Mouse (Mus musculus): ENCODE results near the gene Lce1j.
"Not testable (repeated sequence)": the region's sequence is repeated elsewhere in the genome, so short reads cannot be mapped to it uniquely, and the experiment has no call there.

Gene Lce1j

DNA sequence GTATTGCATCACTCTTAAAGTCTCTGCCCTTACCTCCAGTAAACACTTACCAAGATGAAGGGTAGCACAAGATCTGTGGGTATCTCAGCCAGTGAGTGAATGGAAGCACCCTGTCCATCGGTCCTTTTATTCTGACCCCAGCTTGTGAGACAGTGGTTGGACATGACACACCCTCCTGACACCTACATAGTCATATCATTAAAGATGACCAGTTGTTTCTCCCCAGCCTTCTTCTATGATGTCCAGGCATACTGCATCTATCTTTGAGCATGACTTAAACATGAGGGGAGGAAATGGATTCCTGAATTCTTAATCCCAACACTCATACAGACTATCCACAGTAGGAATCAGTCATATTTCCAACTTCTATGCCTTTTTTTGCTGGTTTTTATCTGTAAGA lies at the start of gene Lce1j:
TSS of gene Lce1j (minus strand) at position 101 of the 400 bp plus-strand sequence.
- no peak for DNase-seq

DNA sequence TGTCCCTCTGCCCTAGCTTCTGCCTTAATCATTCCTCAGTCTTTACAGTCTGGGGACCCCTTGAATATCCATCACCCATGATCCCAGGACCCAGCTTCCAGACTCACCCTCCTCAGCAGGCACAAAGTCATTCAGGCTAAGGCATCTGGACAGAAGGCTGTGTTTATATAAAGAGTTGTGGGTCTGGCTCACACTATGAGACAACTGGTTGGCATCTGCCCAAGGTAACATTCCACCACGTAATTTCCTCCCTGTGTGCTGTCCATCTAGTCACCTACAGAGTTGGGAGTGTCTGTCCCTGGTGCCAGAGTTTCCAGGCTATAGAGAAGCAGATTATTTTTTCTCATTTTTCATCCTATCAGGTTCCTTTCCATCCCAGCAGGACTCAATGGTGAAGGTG lies 36.8 kb upstream of the Lce1j start, which contains the start of gene Kprp:
TSS of gene Kprp (minus strand) at position 140 of the 400 bp plus-strand sequence.
- DNase-seq: no peak

DNA sequence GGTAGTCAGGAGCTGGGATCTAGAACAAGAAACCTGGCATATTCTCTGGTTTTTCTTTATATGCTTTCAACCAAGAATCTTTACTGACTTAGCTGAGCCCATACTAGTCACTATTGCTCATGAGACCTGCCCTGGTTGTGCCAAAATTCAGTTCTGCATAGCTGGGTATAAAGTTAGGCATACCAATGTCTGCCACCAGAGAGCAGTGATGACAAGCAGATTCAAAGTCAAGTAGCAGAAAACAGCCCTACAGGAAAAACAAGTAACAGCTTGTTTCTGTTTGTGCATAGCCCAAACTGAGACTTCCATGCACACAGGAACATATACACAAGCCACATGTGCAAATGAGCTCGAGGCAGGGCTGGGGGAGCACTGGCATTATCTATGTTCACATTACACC lies 35.5 kb upstream of the Lce1j start:
- no peak for DNase-seq

- not testable (repeated sequence) for DNase-seq
These were observed 25.7 kb upstream of the Lce1j start for GRCm38 (mm10) chr3:92816036-92816435.

DNA sequence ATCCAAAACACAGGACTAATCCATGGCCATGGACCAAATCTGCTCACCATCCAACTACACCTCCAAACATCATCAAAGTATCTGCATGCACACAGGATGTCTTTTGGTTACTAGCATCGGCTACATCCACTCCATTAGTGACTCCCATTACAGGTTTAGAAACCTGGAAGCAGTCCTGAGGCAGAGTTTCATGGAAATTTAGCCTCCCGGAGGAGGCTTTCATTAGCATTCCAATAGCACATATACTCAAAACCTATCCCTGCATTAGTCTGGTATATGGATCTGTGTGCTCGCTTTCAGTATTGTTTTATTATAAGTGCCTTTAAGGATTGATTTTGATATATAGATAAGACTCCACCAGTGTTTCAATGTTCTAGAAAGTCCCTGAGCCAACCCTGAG lies 25.3 kb upstream of the Lce1j start:
- DNase-seq: no peak

DNA sequence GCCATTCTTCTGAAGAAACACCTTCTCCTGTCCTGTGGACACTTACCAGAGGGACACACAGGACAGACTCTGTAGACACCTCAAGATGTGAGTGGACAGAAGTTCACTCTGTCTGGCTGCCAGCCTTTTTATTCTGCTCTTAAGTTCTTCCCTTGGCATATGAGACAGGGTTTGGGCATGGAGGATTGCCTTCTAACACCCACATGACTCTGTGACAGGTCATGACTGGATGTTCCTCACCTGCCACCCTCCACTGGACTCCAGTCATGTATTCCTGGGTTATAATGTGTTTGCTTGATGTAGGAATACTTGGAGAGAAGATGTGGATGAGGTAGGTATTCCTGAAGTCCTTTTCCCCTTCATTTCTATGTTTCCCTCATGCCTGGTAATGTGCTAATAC lies 17.5 kb upstream of the Lce1j start, which contains the start of gene Lce1k:
TSS of gene Lce1k (minus strand) at position 101 of the 400 bp plus-strand sequence.
- DNase-seq: no peak

- DNase-seq: no peak
These were observed 11.5 kb downstream of the Lce1j start, which contains the start of gene Lce1i for GRCm38 (mm10) chr3:92778799-92779198. Lce1i (minus strand) TSS chr3:92778899.

DNA sequence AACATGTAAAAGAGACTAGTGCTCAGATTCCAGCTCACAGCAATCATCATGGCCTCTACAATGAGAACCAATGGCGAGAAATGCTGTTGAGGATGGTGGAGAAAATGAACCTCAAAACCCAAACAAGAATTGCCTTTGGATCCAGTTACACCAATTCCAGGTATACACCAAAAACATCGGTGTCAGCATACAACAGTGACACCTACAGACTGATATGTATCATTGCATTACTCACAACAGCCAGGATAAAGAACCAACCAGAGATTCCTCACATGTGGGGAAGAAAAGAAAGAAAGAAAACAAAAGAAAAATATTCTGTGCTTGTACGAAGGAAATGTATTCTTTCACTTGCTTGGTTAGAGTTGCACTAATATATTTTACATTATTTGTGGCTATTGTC lies 18.7 kb downstream of the Lce1j start:
- no peak for DNase-seq

DNA sequence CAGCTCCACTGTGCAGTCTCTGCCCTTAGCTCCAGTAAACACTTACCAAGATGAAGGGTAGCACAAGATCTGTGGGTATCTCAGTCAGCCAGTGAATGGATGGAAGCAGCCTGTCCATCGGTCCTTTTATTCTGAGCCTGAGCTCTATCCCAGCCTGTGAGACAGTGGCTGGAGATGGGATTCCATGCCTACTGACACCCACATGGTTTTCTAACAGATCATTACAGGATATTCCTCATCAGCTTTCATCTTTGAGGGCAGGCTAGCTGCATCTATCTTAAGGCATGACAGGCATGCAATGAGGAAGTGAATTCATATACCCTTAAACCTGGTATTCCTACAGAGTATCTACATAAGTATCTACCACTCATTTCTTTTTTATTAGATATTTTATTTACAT lies 25.3 kb downstream of the Lce1j start, which contains the start of gene Lce1h:
TSS of gene Lce1h (minus strand) at position 101 of the 400 bp plus-strand sequence.
- DNase-seq: no peak

DNA sequence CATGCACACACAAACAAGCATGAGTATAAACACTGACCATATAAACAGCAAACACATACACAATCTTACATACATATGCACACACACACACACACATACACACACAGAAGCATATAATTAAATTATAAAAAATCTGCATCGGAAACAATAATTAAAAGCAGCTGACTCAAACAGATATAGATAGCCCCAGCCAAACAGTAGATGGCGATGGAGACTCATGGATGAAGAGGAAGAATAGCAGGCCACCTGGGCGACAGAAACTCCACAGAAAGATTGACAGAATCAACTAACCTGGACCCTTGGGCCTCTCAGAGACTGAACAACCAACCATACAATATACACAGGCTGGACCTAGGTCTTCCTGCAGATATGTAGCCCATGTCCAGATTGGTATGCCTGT lies 37.1 kb downstream of the Lce1j start:
- DNase-seq: no peak

DNA sequence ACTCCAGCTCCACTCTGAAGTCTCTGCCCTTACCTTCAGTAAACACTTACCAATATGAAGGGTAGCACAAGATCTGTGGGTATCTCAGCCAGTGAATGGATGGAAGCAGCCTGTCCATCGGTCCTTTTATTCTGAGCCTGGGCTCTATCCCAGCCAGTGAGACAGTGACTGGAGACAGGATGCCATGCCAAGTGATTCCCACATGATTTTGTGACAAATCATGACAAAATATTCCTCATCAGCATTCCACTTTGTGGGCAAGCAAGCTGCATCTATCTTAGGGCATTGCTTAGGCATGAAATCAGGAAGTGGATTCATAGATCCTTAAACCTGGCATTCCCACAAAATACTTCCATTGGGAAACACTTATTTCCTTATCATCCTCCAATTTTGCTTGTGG lies 38.1 kb downstream of the Lce1j start, which contains the start of gene Lce1g:
TSS of gene Lce1g (minus strand) at position 101 of the 400 bp plus-strand sequence.
- no peak for DNase-seq

DNA sequence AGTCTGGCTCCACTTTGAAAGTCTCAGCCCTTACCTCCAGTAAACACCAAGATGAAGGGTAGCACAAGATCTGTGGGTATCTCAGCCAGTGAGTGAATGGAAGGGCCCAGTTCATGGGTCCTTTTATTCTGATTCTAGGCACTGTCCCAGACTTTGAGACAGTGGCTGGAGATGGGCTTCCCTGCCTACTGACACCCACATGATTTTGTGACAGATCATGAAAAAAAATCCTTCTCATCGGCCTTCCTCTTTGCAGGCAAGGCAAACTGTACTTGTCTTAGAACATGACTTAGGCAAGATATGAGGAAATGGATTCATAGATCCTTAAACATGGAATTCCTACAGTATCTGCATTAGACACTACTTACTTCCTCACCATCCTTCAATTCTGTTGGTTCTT lies 51.3 kb downstream of the Lce1j start, which contains the start of gene Gm38119:
TSS of gene Gm38119 (minus strand) at position 101 of the 400 bp plus-strand sequence.
- no peak for DNase-seq
